Mouse (Mus musculus) ovary, adult 18-20 months (tissue): ENCODE measurements at regions not wholly inside any gene's neighbourhood (a gene's known extent, or its start where the extent isn't known, plus 50 kb on each side); places are given as distances from the start of the nearest gene placed in this dataset.
"Not testable (repeated sequence)": the region's sequence is repeated elsewhere in the genome, so short reads cannot be mapped to it uniquely, and the experiment has no call there.

Experiments
- DNase-seq: peaks from one replicate; pipeline ENCODE4 v3.0.0; 2022; ENCODE audit warnings: low spot score, mixed read lengths

DNA sequence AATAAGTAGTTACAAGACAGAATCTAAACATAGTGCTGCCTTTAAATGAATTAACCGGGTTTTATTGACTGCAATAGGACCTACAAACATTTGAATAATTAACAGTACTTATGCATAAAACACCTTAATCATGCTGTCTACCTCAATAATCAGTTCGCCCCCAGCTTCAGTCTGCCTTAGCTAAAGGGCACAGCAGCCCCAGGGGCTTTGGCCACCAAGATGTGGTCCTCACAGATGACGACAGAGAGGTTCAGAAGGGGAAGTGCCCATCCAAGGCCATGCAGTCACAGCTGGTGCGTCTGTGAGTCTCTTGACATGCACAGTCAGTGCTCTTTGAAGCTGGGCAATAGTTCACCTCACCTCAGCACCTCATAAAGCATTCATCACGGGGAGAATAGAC lies 452.8 kb upstream of the Jmjd1c start:
- DNase-seq, result no peak

DNA sequence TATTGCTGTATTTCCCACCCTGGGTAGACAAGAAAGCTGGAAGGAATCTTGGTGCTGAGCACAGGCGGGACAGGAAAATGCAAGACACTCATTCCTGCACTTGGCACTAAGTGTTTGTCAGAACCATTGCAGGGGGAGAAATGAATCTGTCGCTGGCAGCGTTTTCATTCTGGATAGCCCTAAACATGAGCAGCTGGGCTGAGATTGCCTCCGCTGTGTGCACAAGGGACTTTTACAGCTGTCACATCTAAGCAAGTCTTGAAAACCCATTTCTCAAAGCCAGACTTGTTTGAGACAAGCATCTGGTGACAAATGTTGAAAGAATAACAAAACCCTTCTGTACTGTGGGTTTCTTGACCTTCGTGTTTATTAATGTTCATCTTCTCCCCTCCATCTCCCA lies 438.4 kb upstream of the Jmjd1c start:
- DNase-seq, result no peak

DNA sequence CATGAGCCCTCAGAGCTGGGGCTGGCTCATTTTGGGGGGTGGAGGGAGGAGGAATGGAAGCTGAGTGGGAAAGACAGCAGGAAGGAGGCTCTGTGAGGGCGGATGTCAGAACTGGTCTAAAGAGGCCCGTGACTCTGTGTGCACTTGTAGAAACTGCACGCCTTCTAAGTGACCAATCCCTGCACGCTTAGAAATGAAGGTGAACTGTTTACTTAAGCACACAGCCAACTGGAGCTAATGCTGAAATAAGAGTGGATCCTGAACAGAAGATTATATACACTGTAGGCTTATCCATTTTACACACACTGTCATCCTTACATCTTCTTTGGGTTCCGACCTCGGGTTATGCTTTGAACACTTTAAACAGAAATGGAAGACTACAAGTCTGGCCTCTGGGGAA lies 412.8 kb upstream of the Jmjd1c start:
- DNase-seq, result no peak

DNA sequence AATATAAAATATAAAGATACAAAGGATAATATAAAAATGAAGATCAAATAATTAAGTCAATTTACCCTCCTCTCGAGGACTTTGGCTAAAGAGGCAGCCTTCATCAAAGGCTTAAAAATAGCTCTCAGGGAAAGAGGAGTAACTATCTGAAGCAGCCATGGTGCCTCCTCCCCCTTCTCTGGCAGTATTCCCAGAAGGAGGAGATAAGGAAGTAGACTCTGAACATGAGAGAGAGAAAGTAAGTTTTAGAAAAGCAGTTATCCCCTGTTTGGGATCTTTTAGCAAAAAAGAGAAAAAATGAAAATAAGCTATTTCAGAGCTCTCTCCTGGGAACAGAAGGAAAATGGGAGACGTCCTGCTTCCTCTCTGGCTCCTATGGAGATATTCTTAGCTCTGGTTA lies 406.7 kb upstream of the Jmjd1c start:
- DNase-seq, result not testable (repeated sequence)

DNA sequence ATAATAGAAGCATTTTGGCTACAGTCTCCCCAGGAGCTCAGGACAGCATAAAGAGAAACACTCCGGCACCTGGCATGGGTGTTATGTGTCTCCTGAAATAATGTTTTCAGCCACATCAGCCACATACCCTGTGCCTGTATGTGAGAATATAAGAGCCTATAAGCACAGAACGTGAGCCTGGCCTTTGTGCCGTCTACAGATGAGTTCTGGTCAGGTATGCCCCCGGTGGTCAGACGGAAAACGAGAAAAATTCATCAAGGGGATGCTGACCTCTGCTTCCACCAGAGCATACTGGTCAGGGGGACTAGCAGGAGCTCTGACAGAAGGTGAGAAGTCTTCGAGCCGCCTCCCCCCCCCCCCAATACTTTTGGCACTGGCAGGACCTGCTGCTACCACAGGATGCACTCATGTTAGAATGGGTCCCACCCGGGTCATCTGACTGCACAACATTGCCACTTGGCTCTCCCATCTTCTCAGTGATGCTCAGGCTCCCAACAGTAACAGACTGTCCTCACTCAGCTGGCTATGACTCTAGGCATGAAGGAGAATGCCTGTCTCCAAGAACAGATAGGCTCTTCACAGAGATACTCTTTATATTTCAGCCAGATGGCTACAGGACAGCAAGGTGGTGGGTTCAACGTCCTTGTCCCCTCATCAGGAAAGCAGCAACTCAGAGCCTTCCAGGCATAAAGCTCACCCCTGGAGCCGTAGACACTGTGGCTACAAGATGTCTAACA lies 401.2 kb upstream of the Jmjd1c start:
- no peak for DNase-seq

DNA sequence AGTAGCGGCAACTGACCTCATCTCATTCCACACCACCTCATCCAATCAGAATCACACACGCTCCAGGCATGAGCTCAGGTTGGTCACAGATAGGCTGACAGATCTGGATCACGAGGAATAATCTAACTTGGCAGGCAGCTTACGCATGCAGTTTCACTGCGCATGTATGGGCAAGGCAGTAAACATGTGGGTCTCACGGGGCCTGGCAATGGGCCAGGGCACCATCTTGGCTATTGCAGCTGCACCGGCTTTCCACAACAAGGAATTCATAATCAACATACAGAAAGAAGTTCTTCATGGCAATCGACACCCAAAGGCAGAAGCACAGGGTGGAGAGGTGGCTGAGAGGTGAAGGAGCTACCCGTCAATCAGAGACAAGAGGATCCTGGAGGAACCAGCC lies 381.0 kb upstream of the Jmjd1c start:
- DNase-seq, result not testable (repeated sequence)

DNA sequence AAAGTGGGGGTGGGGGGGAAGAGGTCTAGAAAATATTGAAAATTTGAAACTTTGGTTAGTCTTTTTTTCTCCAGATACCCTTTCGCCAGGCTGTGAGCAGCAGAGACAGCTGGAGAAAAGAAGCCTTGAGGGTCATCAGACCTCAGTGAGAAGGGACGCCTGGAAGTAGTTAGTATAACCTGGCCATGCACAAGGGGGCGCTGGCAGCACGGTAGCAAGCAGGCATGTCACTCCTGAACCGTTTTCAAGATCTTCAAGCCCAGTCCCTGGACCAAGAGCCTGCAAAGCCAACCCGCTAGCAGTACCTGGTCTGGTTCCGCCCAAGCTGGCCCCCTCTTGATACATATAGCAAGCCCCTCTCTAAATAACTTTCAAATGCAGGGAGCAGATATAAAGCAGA lies 378.0 kb upstream of the Jmjd1c start:
- DNase-seq, result no peak

DNA sequence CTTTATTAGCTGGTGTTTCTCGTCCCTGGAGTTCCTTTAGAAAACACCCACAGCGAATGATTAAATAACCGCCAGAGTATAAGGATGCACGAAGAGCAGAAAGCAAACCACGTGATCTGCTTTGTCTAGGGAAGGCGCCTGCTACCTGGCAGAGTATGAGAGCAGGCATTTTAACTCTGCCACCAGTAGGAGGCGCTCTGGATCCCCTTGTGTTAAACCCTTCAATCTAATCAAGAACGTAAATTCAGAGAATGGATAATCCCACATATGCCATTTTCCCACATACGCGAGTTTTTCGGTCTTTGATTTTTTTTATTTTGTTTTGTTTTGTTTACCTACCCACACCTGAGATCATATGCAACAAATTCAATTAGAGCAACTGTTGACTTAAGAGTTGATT lies 376.1 kb upstream of the Jmjd1c start:
- no peak for DNase-seq

DNA sequence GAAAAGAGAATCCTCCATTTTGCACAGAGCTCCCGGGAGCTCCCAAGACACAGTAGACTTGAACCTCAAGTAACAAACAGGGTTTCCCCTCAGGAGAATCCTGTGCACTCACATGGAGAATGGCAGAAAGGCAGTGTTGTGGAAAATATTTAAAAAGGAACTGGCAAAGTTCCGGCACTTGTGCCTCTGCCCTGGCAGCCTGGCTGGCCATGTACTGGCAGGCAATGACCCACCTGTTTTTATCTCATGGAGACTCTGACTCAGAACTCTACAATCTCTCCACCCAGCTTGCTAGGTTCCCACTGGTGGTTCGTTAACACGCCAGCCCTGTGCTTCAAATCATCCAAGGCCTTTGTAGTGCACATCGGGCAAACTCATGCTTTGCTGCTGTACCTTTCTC lies 362.3 kb upstream of the Jmjd1c start:
- DNase-seq, result no peak

DNA sequence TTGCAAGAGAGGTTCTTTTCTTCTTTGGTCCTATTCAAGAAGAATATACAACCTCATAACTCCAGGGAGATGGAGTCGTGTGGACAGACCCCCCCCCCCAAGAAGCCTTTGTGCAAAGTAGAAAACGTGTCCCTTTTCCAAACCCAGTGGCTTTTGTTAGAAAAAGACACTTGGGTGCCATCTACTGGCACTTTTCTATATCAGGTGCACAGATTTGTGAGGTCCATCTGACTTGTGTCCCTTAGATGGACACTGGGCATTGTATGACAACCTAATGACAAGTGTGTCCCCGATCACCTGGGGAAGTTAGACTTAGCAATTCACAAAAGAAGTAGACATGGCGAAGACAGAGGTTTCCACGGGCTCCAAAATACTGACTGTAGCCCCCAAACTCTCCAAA lies 361.1 kb upstream of the Jmjd1c start:
- DNase-seq, result no peak

DNA sequence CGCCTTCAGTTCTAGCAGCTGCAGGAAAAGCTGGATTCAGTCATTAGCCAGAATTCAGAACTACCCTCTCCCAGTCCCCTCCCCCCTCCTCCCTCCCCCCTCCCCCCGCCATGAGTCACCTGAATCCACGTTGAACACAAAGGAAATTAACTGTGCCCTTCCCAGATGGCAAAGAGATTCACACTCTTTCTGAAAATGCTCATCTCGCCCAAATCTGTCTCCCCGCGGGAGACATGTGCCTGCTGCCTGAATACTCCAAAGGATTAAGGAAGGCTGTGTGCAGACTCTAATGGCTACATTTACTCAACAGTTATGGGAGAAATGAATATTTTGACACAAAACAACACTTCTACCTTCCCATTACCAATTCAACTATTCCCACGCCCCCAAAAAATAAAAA lies 356.9 kb upstream of the Jmjd1c start:
- no peak for DNase-seq

DNA sequence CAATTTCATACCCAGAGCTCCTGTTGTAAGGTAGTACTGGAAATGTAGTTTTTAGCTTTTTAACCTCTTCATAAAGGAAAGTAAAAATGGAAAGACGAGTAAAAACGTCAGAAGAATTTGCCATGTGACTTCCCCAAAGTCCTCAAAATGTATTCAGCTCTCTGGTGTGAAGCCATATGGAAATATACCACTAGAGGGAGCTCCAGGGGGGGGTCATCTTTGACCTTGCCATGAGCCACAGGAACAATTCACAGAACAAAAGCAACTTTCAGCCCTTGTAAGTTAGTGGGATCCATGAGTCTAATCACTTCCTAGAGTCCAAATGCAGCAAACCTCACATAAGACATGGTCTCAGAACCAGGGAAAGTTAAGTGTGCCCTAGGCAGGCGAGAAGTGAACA lies 354.1 kb upstream of the Jmjd1c start:
- DNase-seq, result no peak

DNA sequence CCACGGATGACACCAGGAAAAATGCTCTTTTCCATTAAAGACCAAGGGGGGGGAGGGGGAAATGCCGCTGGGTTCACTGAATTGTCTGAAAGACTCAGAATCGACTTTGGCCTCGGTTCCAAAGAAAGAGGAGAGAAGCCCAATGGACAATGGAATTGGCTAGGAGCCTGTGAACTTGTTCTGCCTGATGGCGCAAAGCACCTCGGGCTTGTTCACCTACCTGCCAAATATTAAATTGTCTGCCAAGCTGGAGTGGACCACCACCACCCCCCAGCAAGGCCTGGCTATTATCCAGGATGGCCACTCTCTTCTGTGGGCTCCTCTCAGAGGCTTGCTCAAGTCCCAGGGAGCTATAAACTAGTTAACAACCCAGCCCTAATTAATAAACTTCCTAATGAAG lies 352.7 kb upstream of the Jmjd1c start:
- DNase-seq, result peak; percentile 6

DNA sequence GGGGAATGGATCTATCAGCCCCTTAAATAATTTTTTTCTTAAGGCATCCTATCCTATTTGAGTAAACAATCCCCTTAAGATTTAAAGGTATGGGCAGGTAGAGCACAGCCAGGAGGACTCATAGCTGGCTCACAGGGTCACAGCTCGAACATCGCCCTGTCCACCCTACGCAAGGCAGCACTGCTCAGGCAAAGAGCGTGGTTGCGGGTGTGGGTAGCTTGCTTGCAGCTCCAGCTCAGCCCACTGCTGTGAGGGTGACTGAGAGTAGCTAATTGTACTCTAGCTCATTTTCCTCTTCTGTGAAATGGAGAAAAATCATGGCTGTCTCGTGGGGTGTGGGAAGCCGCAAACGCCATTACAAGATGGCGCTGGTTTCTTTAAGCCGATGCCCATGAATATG lies 350.1 kb upstream of the Jmjd1c start:
- DNase-seq, result no peak

DNA sequence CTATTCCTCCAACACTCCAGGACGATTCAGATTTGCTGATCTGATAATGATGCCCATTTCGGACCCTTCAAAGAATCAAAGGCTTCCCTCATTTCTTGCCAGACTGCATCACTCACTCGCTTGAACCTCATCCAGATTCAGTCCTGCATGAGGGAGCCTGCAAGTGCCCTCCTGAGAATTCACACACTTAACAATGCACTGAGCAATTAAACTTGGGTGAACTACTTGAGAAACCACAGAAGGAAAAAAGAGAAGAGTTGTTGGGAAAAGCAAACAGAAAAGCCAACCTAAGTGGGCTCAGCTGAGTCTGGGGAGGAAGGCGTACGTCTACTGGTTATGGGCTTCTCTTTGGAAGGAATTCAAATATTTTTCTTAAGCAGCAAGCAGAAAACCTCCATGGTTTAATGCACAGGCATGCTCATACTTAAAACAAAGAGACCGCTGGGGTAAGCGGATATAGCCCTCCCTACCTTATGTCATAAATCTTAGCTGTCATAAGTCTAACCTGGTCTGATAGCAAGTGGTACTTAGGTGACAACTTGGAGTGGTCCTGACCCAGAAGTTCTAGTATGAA lies 343.6 kb upstream of the Jmjd1c start:
- DNase-seq, result no peak

DNA sequence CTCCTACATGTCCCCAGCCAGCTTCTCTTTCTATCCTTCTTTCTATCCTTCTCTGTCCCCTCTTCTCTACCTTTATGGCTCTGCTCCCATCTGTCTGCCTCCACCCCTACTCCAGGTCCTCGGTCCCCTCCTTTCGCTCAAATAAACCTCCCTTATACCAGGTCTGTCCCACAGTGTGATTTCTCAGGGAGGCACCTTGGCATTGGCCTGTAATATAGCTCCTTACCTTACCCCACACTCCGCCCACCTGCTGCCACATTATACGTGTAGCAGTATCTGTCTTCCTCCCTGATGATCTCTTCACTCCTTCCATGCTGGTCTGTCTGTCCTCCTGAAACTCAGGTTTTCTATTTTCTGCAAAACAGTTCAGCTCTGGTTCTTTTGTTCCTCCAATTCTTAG lies 339.1 kb upstream of the Jmjd1c start:
- DNase-seq, result no peak

DNA sequence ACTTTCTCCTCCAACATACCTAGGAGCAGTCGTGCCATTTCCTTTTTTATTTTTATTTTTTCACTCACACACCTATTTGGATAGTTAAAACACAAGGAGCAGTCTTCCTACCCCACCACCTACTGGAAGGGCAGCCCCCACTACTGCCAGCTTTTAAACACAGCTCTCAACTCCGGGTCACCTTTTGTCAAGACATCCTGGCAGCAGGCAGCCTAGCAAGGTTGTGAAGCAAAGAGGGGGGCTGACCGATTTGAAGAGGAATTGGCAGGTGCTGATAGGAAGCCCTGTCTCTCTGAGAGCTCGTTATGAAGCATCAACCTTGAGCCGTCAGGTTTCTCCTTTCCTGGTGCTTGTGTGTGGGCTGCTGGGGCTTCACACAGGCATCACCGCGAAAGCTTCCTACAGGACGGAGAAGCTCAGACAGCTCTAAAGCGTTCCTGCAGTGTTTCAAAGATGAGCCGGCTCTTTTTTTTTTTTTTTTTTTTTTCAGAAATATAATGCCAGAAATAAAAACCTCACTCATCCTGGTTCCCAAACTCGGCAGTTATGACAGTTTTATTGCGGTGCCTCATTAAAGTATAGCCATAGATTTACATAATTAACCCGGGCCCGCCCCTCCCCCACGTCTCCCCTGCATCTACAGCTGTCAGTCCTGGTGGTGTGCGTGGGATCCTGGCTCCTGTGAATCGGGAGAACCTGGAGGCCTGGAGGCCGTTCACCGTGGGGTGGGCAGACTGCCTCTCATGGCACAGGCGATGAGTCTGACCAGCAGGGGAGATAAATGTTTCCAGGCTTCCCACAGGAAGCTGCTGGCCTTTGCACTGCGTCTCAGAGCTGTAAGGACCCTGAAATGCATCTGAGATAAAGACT lies 325.5 kb upstream of the Jmjd1c start:
- no peak for DNase-seq

DNA sequence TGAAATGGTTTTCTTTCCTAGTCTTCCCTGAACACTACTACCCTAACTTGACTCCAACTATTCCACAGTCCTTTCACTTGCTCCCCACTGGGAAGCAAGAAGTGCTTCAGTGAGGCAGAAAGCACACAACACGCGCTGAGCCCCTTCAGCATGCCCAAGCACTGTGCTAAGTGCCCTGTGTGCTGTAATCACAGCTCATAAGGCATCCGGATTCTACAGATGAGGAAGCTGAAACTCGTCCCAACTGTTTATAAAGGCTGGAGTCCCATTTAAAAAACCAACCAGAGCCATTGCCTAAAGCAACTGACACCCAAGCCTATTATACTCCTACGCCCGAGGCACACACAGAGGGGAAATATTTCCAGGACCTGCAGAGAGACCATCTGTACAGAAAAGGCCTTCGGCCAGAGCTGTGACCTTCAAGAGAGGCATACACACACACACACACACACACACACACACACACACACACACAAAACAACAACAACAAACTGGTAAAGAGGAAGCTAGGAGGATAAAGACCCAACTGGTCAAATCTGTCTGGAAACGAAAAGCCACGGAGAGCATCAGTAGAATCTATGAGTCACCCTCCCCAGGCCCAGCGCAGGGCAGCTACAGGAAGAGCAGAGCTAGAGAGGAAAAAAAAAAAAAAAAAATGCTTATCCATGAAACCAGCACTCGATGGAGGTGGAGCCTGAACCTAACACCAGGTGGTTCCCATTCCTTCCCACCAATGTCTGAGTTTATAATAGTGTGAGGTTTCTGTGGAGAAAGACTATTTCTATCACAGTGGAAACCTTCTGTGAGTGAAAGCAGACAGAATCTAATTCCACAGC lies 315.4 kb upstream of the Jmjd1c start:
- no peak for DNase-seq

DNA sequence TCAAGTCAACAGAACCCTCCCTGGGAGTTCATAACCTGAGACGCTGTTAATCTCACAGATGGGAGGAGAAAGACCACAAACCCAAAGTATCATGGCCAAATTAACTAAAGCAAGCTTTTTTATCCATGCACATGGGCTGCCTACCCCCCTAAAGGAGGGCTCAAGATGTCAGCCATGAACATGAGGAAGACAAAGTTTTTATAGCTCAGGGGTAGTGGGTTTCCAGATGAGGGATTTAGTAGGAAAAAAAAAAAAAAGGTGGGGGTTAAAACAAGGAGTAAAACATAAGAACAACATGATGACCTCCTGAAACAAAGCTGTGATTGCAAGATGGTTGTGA lies 314.8 kb upstream of the Jmjd1c start:
- DNase-seq, result no peak

DNA sequence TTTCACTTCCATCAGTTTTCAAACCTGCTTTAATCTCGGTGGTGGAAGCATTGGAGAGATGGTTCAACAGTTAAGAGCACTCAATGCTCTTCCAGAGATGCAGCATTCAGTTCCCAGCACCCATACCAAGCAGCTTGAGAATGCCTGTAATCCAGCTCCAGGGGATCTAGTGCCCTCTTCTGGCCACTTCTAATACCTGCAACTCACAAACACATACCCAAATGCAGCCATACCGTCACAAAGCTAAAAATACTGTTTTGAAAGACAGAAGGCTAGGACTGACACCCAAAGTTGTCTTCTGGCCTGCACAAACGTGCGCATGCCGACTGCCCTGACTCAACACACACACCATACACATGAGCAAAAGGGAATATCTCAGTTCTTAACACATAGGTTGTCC lies 313.9 kb upstream of the Jmjd1c start:
- DNase-seq, result no peak

DNA sequence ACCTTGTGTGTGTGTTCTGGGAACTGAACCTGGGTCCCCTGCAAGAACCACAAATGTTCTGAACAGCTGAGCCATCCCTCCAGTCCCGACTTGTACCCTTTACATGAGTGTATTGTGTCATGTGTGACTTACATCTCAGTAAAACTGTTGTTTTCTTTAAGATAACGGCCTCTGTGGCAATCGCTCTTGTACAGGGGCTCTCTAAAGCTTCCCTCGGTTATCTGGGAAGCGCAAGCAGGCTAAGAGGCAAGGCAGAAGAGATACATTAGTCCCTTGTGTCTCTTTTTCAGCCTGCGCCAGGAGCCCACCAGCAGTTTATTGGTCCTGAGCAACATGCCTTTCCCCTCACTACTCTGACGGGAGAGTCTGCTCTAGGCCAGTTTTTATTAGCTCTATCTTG lies 308.1 kb upstream of the Jmjd1c start:
- no peak for DNase-seq

DNA sequence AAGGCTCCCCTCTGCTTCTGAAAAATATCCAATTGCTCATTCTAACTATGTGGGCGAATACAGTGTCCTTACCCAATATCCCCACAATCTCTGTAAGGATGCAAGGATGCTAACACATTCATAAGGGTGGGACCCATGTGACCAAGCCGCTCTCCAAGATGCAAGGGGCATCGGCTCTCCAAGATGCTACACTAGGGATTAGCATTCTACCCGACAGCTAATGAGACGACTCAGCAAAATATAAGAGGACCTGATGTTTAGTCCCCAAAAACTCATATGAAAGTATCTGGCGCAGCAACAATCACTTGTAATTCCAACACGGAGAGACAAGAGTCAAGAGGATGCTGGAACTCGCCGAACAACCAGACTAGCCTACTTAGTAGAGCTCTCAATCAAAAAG lies 299.6 kb upstream of the Jmjd1c start:
- no peak for DNase-seq

DNA sequence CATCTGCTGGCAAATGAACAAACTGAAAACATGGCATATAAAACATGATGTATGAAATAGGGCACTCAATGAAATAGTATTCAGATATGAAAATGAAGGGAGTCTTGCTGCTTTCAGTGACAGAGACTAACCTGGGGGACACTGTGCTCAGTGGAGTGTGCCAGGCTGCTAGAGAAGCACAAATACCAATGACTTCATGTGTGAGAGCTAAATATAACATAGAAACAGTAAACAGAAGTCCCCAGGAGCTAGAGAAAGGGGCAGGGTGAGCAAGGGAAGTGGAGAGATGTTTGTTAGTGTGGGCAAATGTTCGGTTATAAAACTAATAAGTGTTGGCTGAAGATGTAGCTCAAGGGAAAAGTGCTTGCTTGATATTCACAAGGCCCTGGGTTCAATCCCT lies 293.2 kb upstream of the Jmjd1c start:
- no peak for DNase-seq
